Mouse (Mus musculus): Measurements from ENCODE around the gene Tbp. TPM values are rescaled to one million over a fixed set of nuclear protein-coding genes. Genes with fewer than 3 reads are reported as not detected.
A peak's percentile ranks its signal among the peaks of the same experiment; 100 is the strongest.
"Not testable (repeated sequence)": the region's sequence is repeated elsewhere in the genome, so short reads cannot be mapped to it uniquely, and the experiment has no call there.

Gene Tbp
- polyA plus RNA-seq, 1 experiment from 2014 or later, result 55.2 TPM

GRCm38 (mm10) chr17:15518186-15518585 lies 18.5 kb downstream of the Tbp start:
- H3K9me3 ChIP-seq (replicated peaks), result no peaks in the 10 kb centered on the region
- H3K9ac ChIP-seq, result no peak overlapping the region
- H3K27me3 ChIP-seq, result no peaks in the 10 kb centered on the region
- no peak overlapping the region for H3K4me2 ChIP-seq (replicated peaks)
- no peak overlapping the region for H3K27ac ChIP-seq
- no peak overlapping the region for H3K4me3 ChIP-seq
- peaks cover 90% of the 10 kb centered on the region for H3K36me3 ChIP-seq
- H3K4me1 ChIP-seq, result no peaks in the 10 kb centered on the region
- ATAC-seq (ENCODE audit: low FRiP score), result no peak
- 91% methylated on average over 5 of the region's 5 CpGs for WGBS

- Histone ChIP-seq H3K9ac (no peak overlapping the region), H3K4me2 (replicated peaks) (no peak overlapping the region), H3K9me3 (replicated peaks) (no peaks in the 10 kb centered on the region), H3K36me3 (peaks cover 85% of the 10 kb centered on the region), H3K4me1 (no peaks in the 10 kb centered on the region), H3K27ac (no peak overlapping the region), H3K4me3 (no peak overlapping the region), H3K27me3 (no peaks in the 10 kb centered on the region)
- no peak for ATAC-seq (ENCODE audit: low FRiP score)
- 86% methylated on average over 1 of the region's 1 CpGs for WGBS
These were observed 19.1 kb downstream of the Tbp start for GRCm38 (mm10) chr17:15518766-15519165.

GRCm38 (mm10) chr17:15526304-15526703 lies 26.6 kb downstream of the Tbp start:
- no peaks in the 10 kb centered on the region for H3K9me3 ChIP-seq (replicated peaks)
- H3K36me3 ChIP-seq, result peaks cover 29% of the 10 kb centered on the region
- H3K9ac ChIP-seq, result peak overlapping the region; percentile 92
- ATAC-seq (ENCODE audit: low FRiP score), result no peak
- no peak overlapping the region for H3K27ac ChIP-seq
- peak overlapping the region; percentile 94 for H3K4me3 ChIP-seq
- peak overlapping the region; percentile 72 for H3K4me2 ChIP-seq (replicated peaks)
- H3K27me3 ChIP-seq, result no peaks in the 10 kb centered on the region
- H3K4me1 ChIP-seq, result peaks cover 14% of the 10 kb centered on the region
- 16% methylated on average over 10 of the region's 10 CpGs for WGBS

GRCm38 (mm10) chr17:15526986-15527810 lies 27.5 kb downstream of the Tbp start, which contains the start of gene Pdcd2:
Gene Pdcd2, minus strand, starts transcription at chr17:15527301.
- H3K9me3 ChIP-seq (replicated peaks), result no peaks in the 10 kb centered on the region
- peaks cover 20% of the 10 kb centered on the region for H3K36me3 ChIP-seq
- peak within 1 kb of the TSS; percentile 72 for H3K4me2 ChIP-seq (replicated peaks)
- H3K27me3 ChIP-seq, result no peaks in the 10 kb centered on the region
- H3K4me3 ChIP-seq, result peak within 1 kb of the TSS; percentile 94
- H3K9ac ChIP-seq, result peak within 1 kb of the TSS; percentile 92
- H3K4me1 ChIP-seq, result peaks cover 14% of the 10 kb centered on the region
- peak within 1 kb of the TSS; percentile 89 for H3K27ac ChIP-seq
- 1% methylated on average over 55 of the region's 55 CpGs for WGBS
- peak; percentile 98 for ATAC-seq (ENCODE audit: low FRiP score)

GRCm38 (mm10) chr17:15527811-15528136 lies 28.1 kb downstream of the Tbp start:
- ATAC-seq (ENCODE audit: low FRiP score), result no peak
- 59% methylated on average over 3 of the region's 3 CpGs for WGBS
- H3K27ac ChIP-seq, result peak overlapping the region; percentile 89; the same call in 1 of the 2 replicates

GRCm38 (mm10) chr17:15528887-15529286 lies 29.2 kb downstream of the Tbp start:
- no peak overlapping the region for H3K4me3 ChIP-seq
- H3K36me3 ChIP-seq, result peaks cover 15% of the 10 kb centered on the region
- WGBS, result 87% methylated on average over 2 of the region's 2 CpGs
- H3K27me3 ChIP-seq, result no peaks in the 10 kb centered on the region
- no peak for ATAC-seq (ENCODE audit: low FRiP score)
- H3K4me2 ChIP-seq (replicated peaks), result no peak overlapping the region
- peaks cover 14% of the 10 kb centered on the region for H3K4me1 ChIP-seq
- no peak overlapping the region for H3K27ac ChIP-seq
- H3K9me3 ChIP-seq (replicated peaks), result no peaks in the 10 kb centered on the region
- no peak overlapping the region for H3K9ac ChIP-seq

More at GRCm38 (mm10) chr17:15527811-15528136, 28.1 kb downstream of the Tbp start:
- no peaks in the 10 kb centered on the region for H3K9me3 ChIP-seq (replicated peaks)
- peak overlapping the region; percentile 92 for H3K9ac ChIP-seq
- peak overlapping the region; percentile 72 for H3K4me2 ChIP-seq (replicated peaks)
- H3K4me1 ChIP-seq, result peaks cover 14% of the 10 kb centered on the region
- peaks cover 17% of the 10 kb centered on the region for H3K36me3 ChIP-seq
- no peaks in the 10 kb centered on the region for H3K27me3 ChIP-seq
- H3K4me3 ChIP-seq, result peak overlapping the region; percentile 94

- no peak overlapping the region for H3K9ac ChIP-seq
- ATAC-seq (ENCODE audit: low FRiP score), result no peak
- no peak overlapping the region for H3K27ac ChIP-seq
- H3K9me3 ChIP-seq (replicated peaks), result no peaks in the 10 kb centered on the region
- peaks cover 4% of the 10 kb centered on the region; the same call in 1 of the 2 replicates for H3K36me3 ChIP-seq
- WGBS, result 6% methylated on average over 5 of the region's 5 CpGs
- peaks cover 14% of the 10 kb centered on the region for H3K4me1 ChIP-seq
- no peak overlapping the region for H3K4me3 ChIP-seq
- H3K27me3 ChIP-seq, result peaks cover 5% of the 10 kb centered on the region
- H3K4me2 ChIP-seq (replicated peaks), result no peak overlapping the region
These were observed 30.5 kb downstream of the Tbp start for GRCm38 (mm10) chr17:15530141-15530540.

- Histone ChIP-seq H3K4me1 (no peaks in the 10 kb centered on the region), H3K36me3 (no peaks in the 10 kb centered on the region), H3K9ac (no peak overlapping the region), H3K9me3 (replicated peaks) (no peaks in the 10 kb centered on the region), H3K4me3 (no peak overlapping the region), H3K4me2 (replicated peaks) (no peak overlapping the region), H3K27ac (no peak overlapping the region), H3K27me3 (peaks cover 18% of the 10 kb centered on the region)
- 68% methylated on average over 11 of the region's 11 CpGs for WGBS
- ATAC-seq (ENCODE audit: low FRiP score), result no peak
These were observed 35.6 kb downstream of the Tbp start for GRCm38 (mm10) chr17:15535162-15535800.

GRCm38 (mm10) chr17:15535943-15536342 lies 36.3 kb downstream of the Tbp start:
- Histone ChIP-seq H3K36me3 (no peaks in the 10 kb centered on the region), H3K27ac (no peak overlapping the region), H3K27me3 (peaks cover 18% of the 10 kb centered on the region), H3K4me3 (peak overlapping the region; percentile 50), H3K4me2 (replicated peaks) (peak overlapping the region; percentile 89), H3K9ac (peak overlapping the region; percentile 62), H3K4me1 (no peaks in the 10 kb centered on the region), H3K9me3 (replicated peaks) (no peaks in the 10 kb centered on the region)
- WGBS, result 17% methylated on average over 8 of the region's 8 CpGs
- ATAC-seq (ENCODE audit: low FRiP score), result no peak

- peaks cover 18% of the 10 kb centered on the region for H3K27me3 ChIP-seq
- no peak overlapping the region for H3K27ac ChIP-seq
- H3K9ac ChIP-seq, result peak overlapping the region; percentile 62
- no peaks in the 10 kb centered on the region for H3K36me3 ChIP-seq
- peak overlapping the region; percentile 89 for H3K4me2 ChIP-seq (replicated peaks)
- H3K4me1 ChIP-seq, result no peaks in the 10 kb centered on the region
- ATAC-seq (ENCODE audit: low FRiP score), result peak; percentile 58; the same call in 1 of the 2 replicates
- WGBS, result under 1% methylated on average over 32 of the region's 33 CpGs
- no peaks in the 10 kb centered on the region for H3K9me3 ChIP-seq (replicated peaks)
- H3K4me3 ChIP-seq, result peak overlapping the region; percentile 50
These were observed 36.8 kb downstream of the Tbp start for GRCm38 (mm10) chr17:15536457-15536904.

- no peak overlapping the region for H3K4me3 ChIP-seq
- H3K4me2 ChIP-seq (replicated peaks), result no peak overlapping the region
- no peak for ATAC-seq (ENCODE audit: low FRiP score)
- no peaks in the 10 kb centered on the region for H3K4me1 ChIP-seq
- 73% methylated on average over 4 of the region's 4 CpGs for WGBS
- no peaks in the 10 kb centered on the region for H3K36me3 ChIP-seq
- peaks cover 5% of the 10 kb centered on the region; the same call in 1 of the 2 replicates for H3K9me3 ChIP-seq (replicated peaks)
- no peak overlapping the region for H3K27ac ChIP-seq
- no peak overlapping the region for H3K9ac ChIP-seq
- peaks cover 11% of the 10 kb centered on the region for H3K27me3 ChIP-seq
These were observed 40.6 kb downstream of the Tbp start for GRCm38 (mm10) chr17:15540309-15540708.

- not testable (repeated sequence) for ATAC-seq (ENCODE audit: low FRiP score); H3K4me2 ChIP-seq (replicated peaks); H3K9me3 ChIP-seq (replicated peaks); H3K9ac ChIP-seq; H3K27me3 ChIP-seq; H3K4me1 ChIP-seq; H3K36me3 ChIP-seq; H3K27ac ChIP-seq; H3K4me3 ChIP-seq
- 56% methylated on average over 4 of the region's 4 CpGs for WGBS
These were observed 44.2 kb downstream of the Tbp start for GRCm38 (mm10) chr17:15543868-15544267.
